Comparison of ENCODE assay signal across 8 mouse cellular contexts in the genomic region with DNA sequence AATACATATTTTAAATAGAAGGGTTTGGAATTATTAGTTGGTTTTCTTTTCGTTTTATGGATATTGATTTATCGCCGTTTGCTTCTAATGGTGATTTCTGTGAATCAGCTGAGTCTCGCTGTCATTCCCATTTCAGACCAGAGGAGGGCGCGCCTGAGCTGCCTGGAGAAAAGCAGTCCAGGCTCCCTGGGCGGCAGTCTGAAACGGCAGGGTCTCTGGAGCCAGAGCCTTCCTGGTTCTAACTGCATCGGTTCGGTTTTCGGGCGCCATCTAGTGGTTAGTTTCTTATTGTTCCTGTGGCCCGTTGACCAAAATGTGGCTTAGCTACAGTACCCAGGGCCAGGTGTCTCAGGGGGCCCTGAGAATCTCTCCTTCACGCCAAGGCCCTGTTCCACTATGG. TPM values are rescaled to one million over a fixed set of nuclear protein-coding genes. Genes with fewer than 3 reads are reported as not detected.
A peak's percentile ranks its signal among the peaks of the same experiment; 100 is the strongest.
DNase-seq lines count a peak whose midpoint lies in the region; ATAC-seq lines count a peak whose summit lies in the region.

No protein-coding gene starts in this region.

- H3K36me3 ChIP-seq in embryonic facial prominence, embryonic 13.5 days, result peaks cover 6% of the 10 kb centered on the region
- H3K36me3 ChIP-seq in limb, embryonic 10.5 days, result peaks cover 25% of the 10 kb centered on the region
- no peaks in the 10 kb centered on the region for H3K36me3 ChIP-seq in midbrain, embryonic 14.5 days (ENCODE audit: control insufficient read depth, insufficient read depth, low read length)

- no peaks in the 10 kb centered on the region for H3K4me1 ChIP-seq in embryonic facial prominence, embryonic 13.5 days
- no peaks in the 10 kb centered on the region for H3K4me1 ChIP-seq in limb, embryonic 10.5 days
- no peaks in the 10 kb centered on the region for H3K4me1 ChIP-seq in midbrain, embryonic 14.5 days (ENCODE audit: control insufficient read depth, insufficient read depth, low read length)

- H3K27ac ChIP-seq in embryonic facial prominence, embryonic 13.5 days, result no peak overlapping the region
- H3K27ac ChIP-seq in limb, embryonic 10.5 days, result no peak overlapping the region
- H3K27ac ChIP-seq in midbrain, embryonic 14.5 days (replicated peaks; ENCODE audit: low read depth, low read length), result no peak overlapping the region

- 0 out of 2 replicates have a peak, but pooled peaks cover 5% of the 10 kb centered on the region for H3K9me3 ChIP-seq in embryonic facial prominence, embryonic 13.5 days
- no peaks in the 10 kb centered on the region for H3K9me3 ChIP-seq in limb, embryonic 10.5 days (replicated peaks)
- H3K9me3 ChIP-seq in midbrain, embryonic 14.5 days (ENCODE audit: control insufficient read depth, low read length), result no peaks in the 10 kb centered on the region

- 9% methylated on average over 14 of the region's 14 CpGs for WGBS in embryonic facial prominence, embryonic 13.5 days
- whole genome bisulfite sequencing in limb, embryonic 10.5 days, result 5% methylated on average over 14 of the region's 14 CpGs
- WGBS in midbrain, embryonic 14.5 days, result 5% methylated on average over 14 of the region's 14 CpGs

- H3K27me3 ChIP-seq in embryonic facial prominence, embryonic 13.5 days, result no peaks in the 10 kb centered on the region
- H3K27me3 ChIP-seq in limb, embryonic 10.5 days (ENCODE audit: low read depth, poor library complexity, severe bottlenecking), result no peaks in the 10 kb centered on the region
- H3K27me3 ChIP-seq in midbrain, embryonic 14.5 days (ENCODE audit: control insufficient read depth, insufficient read depth, low read length), result no peaks in the 10 kb centered on the region

- H3K9ac ChIP-seq in embryonic facial prominence, embryonic 13.5 days, result no peak overlapping the region
- no peak overlapping the region for H3K9ac ChIP-seq in midbrain, embryonic 14.5 days (replicated peaks; ENCODE audit: low read length)

- ATAC-seq in embryonic facial prominence, embryonic 13.5 days (ENCODE audit: insufficient number of reproducible peaks, insufficient read depth, low FRiP score, low TSS enrichment, low read depth), result peak; percentile 61; the same call in 1 of the 2 replicates
- peak; percentile 75 for ATAC-seq in midbrain, embryonic 14.5 days (ENCODE audit: low FRiP score, low TSS enrichment)

- no peak overlapping the region for H3K4me3 ChIP-seq in embryonic facial prominence, embryonic 13.5 days
- no peak overlapping the region for H3K4me3 ChIP-seq in limb, embryonic 10.5 days
- H3K4me3 ChIP-seq in midbrain, embryonic 14.5 days (replicated peaks; ENCODE audit: low read depth, low read length), result no peak overlapping the region

- H3K4me2 ChIP-seq in embryonic facial prominence, embryonic 13.5 days, result no peak overlapping the region
- H3K4me2 ChIP-seq in midbrain, embryonic 14.5 days (ENCODE audit: low read length), result no peak overlapping the region

- peak; percentile 97 for DNase-seq in 3T3-L1 (ENCODE audit: low read depth, low spot score)
- DNase-seq in adrenal gland, postnatal 36 days, result peak; percentile 92 to 93
- DNase-seq in heart, adult 18-20 months, result peak; percentile 94 to 96
- DNase-seq in kidney, adult 18-20 months, result peak; percentile 91
- peak; percentile 94 for DNase-seq in limb, embryonic 10.5 days (ENCODE audit: low spot score)
- peak; percentile 98 for DNase-seq in midbrain, embryonic 14.5 days
- peak; percentile 68 for DNase-seq in spleen, adult 12 weeks (ENCODE audit: low spot score)

RNA-seq across cellular contexts. Expression of a gene that starts 7.8 kb away (rescaled TPM):
- 10 to 100 TPM; 28.8 to 38.7 TPM for total RNA-seq in adrenal gland, postnatal 36 days (2021)
- polyA plus RNA-seq in embryonic facial prominence, embryonic 13.5 days (2015; fragmentation: Nextera tagmentation; extraction: Ambion mirVana), result 14.8 and 17.8 TPM in 2 replicates
- 1 to 10 TPM; 3.1 to 5.5 TPM for total RNA-seq in heart, adult 18-20 months (2021)
- 7.0 and 8.0 TPM in 2 replicates for polyA plus RNA-seq in limb, embryonic 10.5 days (2016; fragmentation: Nextera tagmentation; extraction: Ambion mirVana)
- 4.8 and 8.5 TPM in 2 replicates for polyA plus RNA-seq in midbrain, embryonic 14.5 days (2014; fragmentation: Nextera tagmentation; extraction: Ambion mirVana)
